Mouse (Mus musculus): ENCODE measurements at regions not wholly inside any gene's neighbourhood (a gene's known extent, or its start where the extent isn't known, plus 50 kb on each side); places are given as distances from the start of the nearest gene placed in this dataset.

DNA sequence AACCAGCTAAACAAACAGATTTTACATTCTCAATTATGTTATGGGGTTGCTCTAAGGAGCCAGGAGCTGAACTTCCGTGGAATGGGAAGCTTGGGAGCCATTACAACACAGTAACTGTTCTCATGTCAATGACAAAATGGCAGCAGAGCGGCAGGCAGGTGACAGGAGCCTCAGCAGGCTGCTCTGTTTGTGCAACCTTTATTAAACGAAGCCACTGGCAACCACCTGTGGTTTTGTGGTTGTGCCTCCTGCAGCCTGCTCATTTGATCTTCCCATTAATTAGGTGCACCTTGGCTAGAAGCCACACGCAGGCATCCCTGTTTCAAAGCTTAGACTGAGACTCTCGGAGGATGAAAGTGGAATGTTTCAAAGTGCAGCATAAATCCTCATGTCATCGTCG lies 457.5 kb upstream of the Igfbp7 start:
- no peak for TF ChIP-seq CTCF (IDR thresholded peaks at IDR 0.05; ENCODE audit: control insufficient read depth, insufficient read depth, insufficient read length)
- TF ChIP-seq MAX (IDR thresholded peaks at IDR 0.05), result no peak
- no peak for TF ChIP-seq USF1 (IDR thresholded peaks at IDR 0.05; ENCODE audit: low read depth)
- no peak for TF ChIP-seq MYOG (IDR thresholded peaks at IDR 0.05; ENCODE audit: control insufficient read depth, extremely low read depth, insufficient read length)
